ENCODE assay signal across 12 mouse cellular contexts in genomic region chr14:27268986-27269700, GRCm38 (mm10).
DNase-seq lines count a peak whose midpoint lies in the region; ATAC-seq and TF ChIP-seq lines count a peak whose summit lies in the region.
"Had no signal": no experiment of that assay in that cellular context is flagged by ENCODE, and none has a peak within 500 bp of the region (broad histone marks: within the 10 kb centered on the region; RNA-seq: fewer than 3 reads in every experiment).

No protein-coding gene starts in this region.

- no peak for TF ChIP-seq POLR2A in testis, adult 2 months (IDR thresholded peaks at IDR 0.05; ENCODE audit: control insufficient read depth, low read depth, low read length)
- TF ChIP-seq POLR2A in thymus, adult 2 months (IDR thresholded peaks at IDR 0.05; ENCODE audit: control insufficient read depth, extremely low read depth, insufficient read depth, low read length, poor library complexity), result no peak

- no peak overlapping the region for H3K9ac ChIP-seq in kidney, embryonic 14.5 days (ENCODE audit: low read depth, low read length)
- H3K9ac ChIP-seq: limb, embryonic 15.5 days had no signal

- TF ChIP-seq CTCF in testis, adult 2 months (IDR thresholded peaks at IDR 0.05; ENCODE audit: control insufficient read depth, insufficient read depth, insufficient replicate concordance, low read depth, low read length), result no peak
- TF ChIP-seq CTCF in thymus, adult 2 months (IDR thresholded peaks at IDR 0.05; ENCODE audit: borderline replicate concordance, control insufficient read depth, extremely low read depth, insufficient read depth, low read length, poor library complexity), result no peak

- no peaks in the 10 kb centered on the region for H3K9me3 ChIP-seq in kidney, embryonic 14.5 days (ENCODE audit: control insufficient read depth, low read length)
- H3K9me3 ChIP-seq: limb, embryonic 15.5 days had no signal

- peak overlapping the region; percentile 78 for H3K4me3 ChIP-seq in testis, adult 2 months (ENCODE audit: control insufficient read depth, low read depth, low read length)
- H3K4me3 ChIP-seq in thymus, adult 2 months (ENCODE audit: control insufficient read depth, insufficient read depth, low read length), result no peak overlapping the region
- H3K4me3 ChIP-seq in kidney, embryonic 14.5 days (ENCODE audit: low read length), result no peak overlapping the region
- H3K4me3 ChIP-seq: limb, embryonic 15.5 days had no signal

- no peaks in the 10 kb centered on the region for H3K27me3 ChIP-seq in testis, adult 2 months (ENCODE audit: control insufficient read depth, insufficient read depth, low read length)
- H3K27me3 ChIP-seq in thymus, adult 2 months (ENCODE audit: control insufficient read depth, insufficient read depth, low read length), result no peaks in the 10 kb centered on the region
- H3K27me3 ChIP-seq in kidney, embryonic 14.5 days (ENCODE audit: control insufficient read depth, insufficient read depth, low read length), result no peaks in the 10 kb centered on the region
- H3K27me3 ChIP-seq: CH12.LX; limb, embryonic 15.5 days had no signal

- 95% methylated on average over 16 of the region's 16 CpGs for WGBS in thymus, adult 2 months
- 85% methylated on average over 16 of the region's 16 CpGs for WGBS in kidney, embryonic 14.5 days

- H3K4me1 ChIP-seq in testis, adult 2 months (ENCODE audit: control insufficient read depth, insufficient read depth, low read length), result no peaks in the 10 kb centered on the region
- peaks cover 3% of the 10 kb centered on the region; the same call in 1 of the 2 replicates for H3K4me1 ChIP-seq in thymus, adult 2 months (replicated peaks; ENCODE audit: control insufficient read depth, insufficient read depth, low read length)
- H3K4me1 ChIP-seq in kidney, embryonic 14.5 days (ENCODE audit: control insufficient read depth, insufficient read depth, low read length), result no peaks in the 10 kb centered on the region
- H3K4me1 ChIP-seq: limb, embryonic 15.5 days had no signal

- no peak for ATAC-seq in kidney, embryonic 14.5 days (ENCODE audit: low FRiP score, low TSS enrichment)

- no peak overlapping the region for H3K4me2 ChIP-seq in kidney, embryonic 14.5 days (replicated peaks; ENCODE audit: low read depth, low read length)
- H3K4me2 ChIP-seq: limb, embryonic 15.5 days had no signal

- H3K27ac ChIP-seq in testis, adult 2 months (ENCODE audit: control insufficient read depth, insufficient read depth, low read depth, low read length), result no peak overlapping the region; the same call in 1 of the 2 replicates
- no peak overlapping the region for H3K27ac ChIP-seq in thymus, adult 2 months (ENCODE audit: control insufficient read depth, insufficient read depth, low read length)
- no peak overlapping the region for H3K27ac ChIP-seq in kidney, embryonic 14.5 days (ENCODE audit: low read depth, low read length)
- H3K27ac ChIP-seq: limb, embryonic 15.5 days had no signal

- DNase-seq in testis, postnatal 10 days (ENCODE audit: low spot score), result no peak
- peak; percentile 23 to 29 for DNase-seq in frontal cortex, postnatal 10 days (ENCODE audit: low spot score in 2 of 2)
- DNase-seq in left cerebral cortex, adult 8-10 months (ENCODE audit: low spot score in 2 of 2), result peak; percentile 40 to 55
- DNase-seq in adrenal gland, adult 18-20 months (ENCODE audit: low spot score in 2 of 2), result no peak
- DNase-seq in thymus, adult 2 months, result no peak
- DNase-seq: heart, postnatal 36 days; kidney, adult 18-20 months; thymus, postnatal 4 days had no signal

- no peaks in the 10 kb centered on the region for H3K36me3 ChIP-seq in testis, adult 2 months (ENCODE audit: control insufficient read depth, insufficient read depth, low read length)
- H3K36me3 ChIP-seq in thymus, adult 2 months (ENCODE audit: control insufficient read depth, insufficient read depth, low read length), result no peaks in the 10 kb centered on the region
- H3K36me3 ChIP-seq in kidney, embryonic 14.5 days (ENCODE audit: control insufficient read depth, insufficient read depth, low read length), result no peaks in the 10 kb centered on the region
- H3K36me3 ChIP-seq: limb, embryonic 15.5 days had no signal

Comparison
In these comparisons a context has a peak if more than half of its experiments do, and no peak if none do; other contexts are left out.
1. DNase-seq: peak in frontal cortex, postnatal 10 days (2 of 2) and left cerebral cortex, adult 8-10 months (2 of 2); none in testis, postnatal 10 days (single experiment), adrenal gland, adult 18-20 months (0 of 2) and thymus, adult 2 months (single experiment).